Mouse (Mus musculus) right cerebral cortex, adult 2 months (tissue): Measurements from ENCODE around the gene Bcl2.

ENCODE experiments used
- DNase-seq, 2 experiments: peaks; one replicate each; pipeline ENCODE4 v3.0.0; 2021 to 2022; ENCODE audit warnings: low spot score in 2 of 2

Bcl2 gene

GRCm38 (mm10) chr1:106627241-106627640, 86.8 kb downstream of the Bcl2 start:
- peak in 1 of 2 experiments; percentile 20 for DNase-seq

DNA sequence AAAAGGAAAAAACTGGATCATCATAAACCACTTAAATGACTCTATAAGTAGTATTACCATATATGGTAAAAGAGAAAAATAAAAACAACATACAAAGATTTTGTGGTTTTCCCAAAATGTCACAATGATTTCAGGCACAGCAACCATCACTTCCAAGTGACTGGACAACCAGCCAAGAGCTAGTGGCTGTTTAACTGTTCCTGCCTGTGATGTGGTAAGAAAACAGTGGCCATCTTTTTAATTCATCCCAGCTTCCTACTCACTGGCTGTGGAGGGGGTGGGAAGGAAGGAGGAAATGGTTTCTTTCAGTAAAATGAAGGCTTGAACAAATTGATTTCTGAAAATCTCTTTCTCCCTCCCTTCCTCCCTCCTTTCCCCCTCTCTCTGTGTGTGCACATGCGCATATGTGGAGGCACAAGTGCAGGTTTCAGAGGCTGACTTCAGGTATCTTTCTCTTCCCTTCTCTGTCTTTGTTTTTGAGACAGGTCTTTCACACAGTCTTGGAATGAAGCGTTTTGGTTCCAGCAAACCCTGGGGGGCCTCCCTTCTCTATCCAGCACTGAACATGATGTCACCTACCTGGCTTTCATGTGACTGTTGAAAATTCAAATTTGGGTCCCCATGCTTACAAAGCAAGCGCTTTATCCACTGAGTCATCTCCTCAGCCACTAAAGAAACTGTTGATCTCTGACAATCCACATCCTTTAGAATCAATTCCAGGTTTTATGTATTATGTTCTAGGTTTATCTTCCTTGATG, 93.7 kb downstream of the Bcl2 start:
- no peak for DNase-seq

- DNase-seq, result no peak
These were observed 95.3 kb downstream of the Bcl2 start for GRCm38 (mm10) chr1:106618814-106619213.

DNA sequence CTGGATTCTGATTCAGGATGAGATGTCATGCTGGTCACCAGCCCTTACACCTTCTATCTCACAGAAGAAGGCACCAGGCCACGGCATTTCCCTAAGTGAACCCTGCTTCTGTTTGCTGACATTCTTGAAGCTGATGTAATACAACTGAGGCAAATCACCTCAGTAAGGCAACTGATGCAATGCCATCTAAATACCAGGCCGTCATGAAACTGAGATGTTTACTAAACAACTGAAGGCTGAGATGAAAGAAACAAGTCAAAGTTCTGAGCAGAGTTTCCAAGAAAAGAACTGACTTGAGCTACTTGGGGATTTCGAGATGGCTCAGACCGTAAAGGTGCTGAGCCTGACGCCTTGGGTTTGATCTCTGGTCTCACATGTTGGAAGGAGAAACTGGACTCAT, 97.1 kb downstream of the Bcl2 start:
- no peak for DNase-seq

- DNase-seq, result no peak
These were observed 100.7 kb downstream of the Bcl2 start for GRCm38 (mm10) chr1:106613371-106613770.

DNA sequence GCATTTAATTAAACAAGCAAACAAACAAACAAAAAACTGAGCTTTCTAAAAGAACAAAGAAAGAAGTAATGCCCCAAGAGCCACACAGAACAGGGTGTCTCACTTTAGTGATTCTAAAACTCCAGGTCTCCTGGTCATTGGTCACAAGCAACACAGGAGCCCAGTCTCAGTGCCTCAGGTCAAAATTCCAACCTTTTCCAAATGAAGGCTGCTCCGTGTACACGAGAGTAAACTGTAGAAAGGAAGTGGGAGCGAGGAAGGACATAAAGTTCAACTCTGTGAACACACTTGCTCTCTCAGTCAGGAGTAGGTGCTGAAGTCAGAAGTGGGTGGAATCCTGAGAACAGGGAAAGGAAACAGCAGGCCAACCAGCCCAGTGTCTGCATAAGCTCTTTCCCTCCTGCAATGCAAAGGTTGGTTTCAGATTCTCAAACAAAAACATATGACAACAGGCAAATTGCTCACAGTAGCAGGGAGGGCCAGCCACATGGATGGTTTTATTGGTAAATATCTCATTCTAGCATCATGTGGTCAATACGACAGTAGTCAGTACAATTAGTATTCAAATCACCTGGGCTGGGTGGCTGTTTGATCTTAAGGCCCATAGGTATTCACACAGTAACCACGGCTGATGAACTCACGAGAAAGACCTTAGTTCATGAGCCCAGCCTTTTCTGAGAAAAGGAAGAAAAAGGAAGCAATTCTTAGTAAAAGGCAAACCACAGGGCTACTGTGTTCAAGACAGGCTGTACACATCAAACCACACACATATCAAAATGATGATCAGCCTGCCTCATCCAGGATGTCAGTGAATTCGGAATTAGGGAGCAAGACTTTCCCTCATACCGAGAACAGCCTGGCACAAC, 101.7 kb downstream of the Bcl2 start:
- DNase-seq, result no peak

GRCm38 (mm10) chr1:106611246-106611645, 102.8 kb downstream of the Bcl2 start:
- no peak for DNase-seq

DNA sequence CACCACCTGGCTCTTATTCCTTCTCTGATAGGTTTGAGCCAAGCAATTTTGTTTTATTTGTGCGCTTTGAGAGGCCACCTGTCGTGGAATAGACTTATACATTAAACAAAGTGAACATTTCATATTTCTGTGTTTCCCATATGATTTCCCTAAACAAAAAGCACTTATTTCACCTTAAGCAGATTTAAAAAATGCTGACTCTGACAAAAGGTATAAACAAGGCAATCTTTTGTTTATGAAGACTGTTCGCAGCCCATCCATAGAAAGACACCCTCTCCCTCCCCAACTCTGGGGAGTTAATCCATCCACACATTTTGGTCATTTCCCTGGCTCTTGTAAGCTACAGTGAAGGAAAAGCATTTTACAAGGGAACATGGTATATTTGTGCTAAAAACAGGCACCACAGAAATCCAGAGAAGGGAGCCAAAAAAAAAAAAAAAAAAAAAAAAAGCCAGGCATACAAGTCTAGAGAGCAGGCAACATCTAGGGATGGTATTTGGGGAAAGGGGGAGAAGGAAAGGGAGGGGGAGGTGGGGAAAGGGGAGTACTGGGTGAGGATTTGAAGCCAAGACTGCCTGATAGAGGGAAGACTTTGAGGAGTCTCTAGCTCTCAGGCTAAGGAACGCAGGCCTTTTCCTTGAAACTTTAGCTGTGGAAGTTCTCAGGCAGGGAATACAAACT, 105.8 kb downstream of the Bcl2 start:
- no peak for DNase-seq

DNA sequence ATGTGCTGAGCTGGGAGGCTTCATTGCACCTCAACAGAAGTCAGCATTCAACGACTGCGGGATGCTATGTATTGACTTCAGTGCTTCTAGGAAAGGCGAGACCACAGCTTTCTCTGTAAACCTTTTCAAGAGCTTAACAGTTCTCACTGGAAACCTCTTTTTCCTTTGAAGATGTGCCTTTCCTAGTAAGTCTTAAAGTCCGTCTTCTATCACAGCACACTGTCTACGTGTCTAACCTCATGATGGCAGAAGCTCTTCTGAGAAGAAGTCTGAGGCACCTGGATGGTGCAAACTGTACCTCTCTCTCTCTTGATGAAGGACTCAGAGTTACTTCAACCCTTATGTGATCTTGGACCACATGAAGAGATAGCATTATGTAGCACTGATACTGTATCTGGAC, 107.1 kb downstream of the Bcl2 start:
- no peak for DNase-seq

GRCm38 (mm10) chr1:106603406-106603805, 110.7 kb downstream of the Bcl2 start:
- no peak for DNase-seq

- DNase-seq, result no peak
These were observed 111.1 kb downstream of the Bcl2 start for GRCm38 (mm10) chr1:106602941-106603340.

- no peak for DNase-seq
These were observed 111.5 kb downstream of the Bcl2 start for GRCm38 (mm10) chr1:106602536-106602935.

DNA sequence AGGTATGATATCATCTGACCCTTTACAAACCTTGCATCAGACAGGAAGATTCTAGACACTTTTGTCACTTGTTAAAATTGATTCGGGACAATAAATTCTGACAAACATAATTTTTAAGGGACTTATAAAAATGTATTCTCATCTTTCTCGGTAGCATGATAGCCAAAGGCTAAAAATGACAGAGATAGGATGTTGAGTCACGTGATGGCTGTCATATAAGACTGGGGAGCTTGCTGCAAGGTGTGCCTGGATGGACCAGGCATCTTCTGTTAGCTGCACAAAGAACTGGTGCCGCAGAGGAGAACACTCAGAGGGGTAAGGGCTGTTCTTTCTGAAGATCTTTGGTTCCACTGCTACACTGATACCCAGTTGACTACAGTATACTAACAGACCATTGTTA, 112.8 kb downstream of the Bcl2 start:
- DNase-seq, result no peak

- no peak for DNase-seq
These were observed 113.2 kb downstream of the Bcl2 start for GRCm38 (mm10) chr1:106600841-106601240.

DNA sequence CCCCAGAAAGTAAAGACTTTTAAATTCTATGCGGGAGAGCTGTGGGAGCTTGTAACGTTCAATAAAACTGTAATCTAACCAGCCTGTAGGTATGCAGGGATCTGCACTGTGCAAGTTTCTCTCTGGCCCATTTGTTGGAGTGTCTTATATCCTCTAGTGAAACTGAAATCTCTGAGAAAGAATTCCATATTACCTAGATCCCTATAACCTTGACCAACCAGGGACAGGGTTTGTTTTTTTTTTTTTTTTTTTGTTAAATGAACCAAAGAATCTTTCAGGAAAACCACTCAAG, 115.8 kb downstream of the Bcl2 start:
- no peak for DNase-seq

GRCm38 (mm10) chr1:106597575-106598291, 116.3 kb downstream of the Bcl2 start:
- DNase-seq, result no peak

DNA sequence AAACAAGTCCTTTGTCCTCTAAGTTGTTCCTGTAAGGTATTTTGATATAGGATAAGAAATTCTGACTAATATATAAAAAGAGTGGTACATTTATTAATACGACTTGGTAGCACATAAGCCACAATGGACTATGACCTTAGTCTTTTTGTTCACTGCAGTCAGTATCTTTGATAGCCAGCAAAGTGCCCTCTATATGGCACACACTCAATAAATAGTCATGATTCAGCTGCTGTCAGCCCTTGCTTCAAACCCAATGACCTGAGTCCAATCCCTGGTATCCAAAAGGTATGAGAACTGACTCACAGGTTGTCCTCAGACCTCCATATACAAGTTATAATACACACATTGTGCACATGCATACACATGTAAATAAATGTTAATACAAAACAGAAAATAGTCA, 117.7 kb downstream of the Bcl2 start:
- DNase-seq, result no peak

DNA sequence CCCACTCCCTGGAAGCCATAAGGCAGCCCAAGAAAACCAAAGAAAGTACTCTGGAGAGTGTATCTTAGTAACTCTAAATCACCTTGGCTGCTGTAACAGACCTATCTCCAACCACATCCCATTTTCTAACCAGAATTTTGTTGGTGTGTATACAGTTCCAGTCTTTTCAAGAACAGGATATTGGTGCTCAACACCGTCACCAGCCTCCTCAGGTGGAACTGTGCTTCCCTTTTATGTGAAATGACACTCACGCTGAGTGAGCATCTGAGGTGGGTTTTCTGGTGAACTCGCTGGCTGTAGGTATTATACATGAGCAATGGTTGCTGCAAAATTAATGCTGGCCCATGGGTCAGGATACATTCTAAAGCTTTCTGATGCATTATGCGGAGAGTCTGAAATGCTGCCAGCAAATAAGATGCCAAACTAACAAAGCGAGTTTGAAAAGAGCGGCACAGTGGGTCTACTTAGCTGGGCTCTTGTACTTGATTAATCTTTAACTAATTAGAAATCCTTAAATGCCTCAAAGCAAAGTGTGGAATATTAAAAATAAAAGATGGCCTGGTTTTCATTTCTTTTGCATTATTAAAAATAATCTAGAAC, 118.7 kb downstream of the Bcl2 start:
- DNase-seq, result no peak

- no peak for DNase-seq
These were observed 122.8 kb downstream of the Bcl2 start for GRCm38 (mm10) chr1:106591180-106591774.

DNA sequence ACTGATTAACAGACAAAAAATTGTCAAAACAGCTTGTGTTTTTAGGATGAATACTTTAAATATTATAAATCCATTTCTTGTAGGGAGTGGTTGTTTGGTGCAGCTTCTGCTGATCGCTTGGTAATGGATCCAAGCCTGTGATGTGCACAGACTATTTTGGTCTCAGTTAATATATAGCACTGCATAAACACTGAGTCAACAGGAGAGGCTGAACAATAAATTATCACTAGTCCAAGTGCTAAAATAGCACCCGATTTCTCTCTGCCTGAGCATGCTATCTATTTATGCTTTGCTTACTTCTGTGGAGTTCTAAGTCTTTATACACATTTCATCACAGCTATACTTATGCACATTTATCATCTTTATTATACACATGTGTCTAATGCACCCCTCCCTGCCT, 124.9 kb downstream of the Bcl2 start:
- no peak for DNase-seq

DNA sequence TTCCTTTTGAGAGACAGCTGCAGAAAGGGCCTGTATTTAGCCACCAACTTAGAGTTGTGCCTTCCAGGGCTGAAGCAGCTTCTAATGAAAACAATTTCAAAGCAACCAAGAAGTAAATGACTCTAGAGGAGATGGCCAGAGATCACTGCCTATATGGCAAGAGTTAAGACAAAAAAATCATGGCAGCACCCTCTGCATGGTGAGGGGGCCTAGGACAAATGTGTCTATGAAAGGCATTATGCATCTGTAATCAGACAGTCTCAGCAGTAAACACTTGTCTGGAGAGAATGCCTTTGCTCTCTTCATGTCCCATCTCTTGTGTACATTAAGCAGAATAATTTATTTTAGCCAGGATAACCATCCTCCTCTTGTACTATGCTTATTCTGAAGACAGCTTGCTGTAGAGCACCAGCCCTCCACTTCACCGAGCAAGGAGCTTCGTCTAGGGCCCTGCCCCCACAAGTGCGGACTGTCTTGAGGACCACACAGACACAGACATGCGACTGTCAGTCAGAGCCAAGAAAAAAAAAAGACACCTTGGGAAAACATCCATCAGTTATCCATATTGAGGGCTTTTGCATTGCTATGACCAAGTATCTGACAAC, 126.1 kb downstream of the Bcl2 start:
- no peak for DNase-seq
